Mouse (Mus musculus) bone marrow, adult 2 months (tissue): ENCODE results near the gene 4930442H23Rik.

ENCODE experiments used
- CTCF ChIP-seq: fragments of 200-500 bp; IDR thresholded peaks from 2 replicates; pipeline ENCODE4 v1.5.1; 2011; ENCODE audit warnings: low read length, control low read depth; ENCODE audit not compliant: control insufficient read depth, insufficient read depth
- POLR2A ChIP-seq: fragments of 200-500 bp; IDR thresholded peaks from 2 replicates; pipeline ENCODE4 v1.6.1; 2011; ENCODE audit warnings: low read depth, mild to moderate bottlenecking, control low read depth, low read length, borderline replicate concordance; ENCODE audit not compliant: control insufficient read depth

DNA sequence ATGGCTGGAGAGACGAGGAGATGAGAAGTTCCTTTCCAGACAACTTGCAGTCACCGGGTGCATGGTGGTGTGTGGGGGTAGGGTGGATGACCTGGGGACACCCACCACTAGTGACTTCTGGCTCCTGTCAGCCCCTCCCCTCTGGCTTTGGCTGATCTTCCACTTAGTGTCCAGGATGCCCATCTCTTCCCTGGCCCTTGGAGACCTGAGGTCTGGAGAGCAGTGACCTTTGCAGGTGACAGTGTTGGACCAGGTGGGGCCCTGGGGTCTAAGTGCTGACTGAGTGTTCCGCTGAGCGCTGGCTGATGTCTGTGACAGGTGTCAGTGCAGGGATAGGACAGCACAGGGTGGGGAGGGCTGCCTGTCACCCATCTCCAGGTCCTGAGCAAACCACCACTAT lies 11.7 kb upstream of the 4930442H23Rik start:
- TF ChIP-seq POLR2A (no peak), CTCF (no peak)
